Mouse (Mus musculus): ENCODE data around the gene Gpr31b. TPM values are rescaled to one million over a fixed set of nuclear protein-coding genes. Genes with fewer than 3 reads are reported as not detected.

Gpr31b gene
- polyA plus RNA-seq (2014; fragmentation: Illumina TruSeq; extraction: RNeasy Lipid Tissue Mini Kit (QIAGEN cat#74804); ENCODE audit: low read depth, low replicate concordance) = not detected

DNA sequence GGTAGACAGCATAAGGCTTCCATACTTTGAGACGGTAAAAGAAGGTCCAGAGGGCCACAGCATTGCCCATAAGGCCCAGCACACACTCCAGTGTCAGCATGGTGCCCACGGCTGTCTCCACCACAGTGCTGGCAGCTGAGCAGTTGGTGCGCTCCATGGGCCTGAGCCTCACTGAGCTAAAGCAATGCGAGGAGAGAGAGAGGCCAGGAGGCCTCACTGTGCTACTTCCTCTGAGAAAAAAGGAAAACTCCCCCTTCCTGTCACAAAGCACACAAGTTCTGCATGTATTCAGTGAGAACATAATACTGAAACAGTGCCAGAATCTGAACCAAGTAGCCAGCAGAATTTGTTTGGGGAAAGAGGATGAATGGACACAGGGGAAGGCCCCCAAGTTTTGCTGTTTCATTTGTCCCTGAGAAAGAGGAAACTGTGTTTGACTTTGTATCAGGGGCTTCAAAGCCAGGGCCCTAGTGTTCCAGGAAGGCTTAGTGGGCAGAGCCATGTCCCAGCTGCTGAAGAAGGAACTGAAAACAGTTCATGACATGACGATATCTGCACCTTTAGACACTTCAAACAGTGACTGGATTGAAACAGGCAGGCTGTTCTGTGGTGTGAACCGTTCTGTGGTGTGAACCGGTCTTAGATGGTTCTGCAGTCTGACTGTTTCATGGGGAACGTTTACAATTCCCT, at the start of gene Gpr31b:
Gpr31b (minus strand) TSS at position 173 of the 690 bp plus-strand sequence.

DNA sequence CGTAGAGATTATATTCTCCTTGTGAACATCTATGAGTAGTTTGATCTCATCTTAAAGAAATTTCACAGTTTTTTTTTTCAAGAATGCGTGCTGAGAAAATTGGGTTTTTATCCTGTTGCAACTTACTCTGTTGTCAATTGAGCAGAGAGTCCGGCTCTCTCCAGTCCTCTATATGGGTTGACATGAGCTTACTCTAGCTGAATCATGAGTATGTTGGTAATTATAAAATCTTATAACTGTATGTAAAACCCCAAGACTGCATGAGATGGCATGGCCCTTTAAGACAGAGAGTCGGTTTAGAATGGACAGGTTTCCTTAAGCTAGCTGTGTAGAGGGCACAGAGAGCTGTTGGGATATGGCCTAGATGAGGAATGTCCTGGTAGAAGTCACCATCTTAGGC, 8.7 kb upstream of the Gpr31b start, which contains the start of gene Tcp10b:
Tcp10b (plus strand) TSS at position 301 of the 400 bp plus-strand sequence.

DNA sequence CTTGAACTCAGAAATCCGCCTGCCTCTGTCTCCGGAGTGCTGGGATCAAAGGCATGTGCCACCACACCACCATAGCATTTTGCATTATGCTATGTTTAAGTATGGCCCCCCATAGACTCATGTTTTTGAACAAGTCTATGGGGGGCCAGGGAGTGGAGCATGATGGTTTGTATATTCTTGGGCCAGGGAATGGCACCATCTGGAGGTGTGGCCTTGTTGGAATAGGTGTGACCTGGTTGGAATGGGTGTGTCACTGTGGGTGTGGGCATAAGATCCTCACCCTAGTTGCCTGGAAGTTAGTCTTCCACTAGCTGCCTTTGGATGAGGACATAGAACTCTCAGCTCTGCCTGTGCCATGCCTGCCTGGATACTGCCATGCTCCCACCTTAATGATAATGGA, 45.5 kb downstream of the Gpr31b start, which contains the start of gene Sod2:
Sod2 (plus strand) TSS at position 301 of the 400 bp plus-strand sequence.

Other genes starting within 250 kb of the Gpr31b start
- gene Mas1, start 184.2 kb downstream of the Gpr31b start, polyA plus RNA-seq (2014; fragmentation: Illumina TruSeq; extraction: RNeasy Lipid Tissue Mini Kit (QIAGEN cat#74804); ENCODE audit: low read depth, low replicate concordance) = 0.78 TPM
- gene Mrgprh, start 176.3 kb downstream of the Gpr31b start, polyA plus RNA-seq (2014; fragmentation: Illumina TruSeq; extraction: RNeasy Lipid Tissue Mini Kit (QIAGEN cat#74804); ENCODE audit: low read depth, low replicate concordance) = 0.51 TPM
- gene Pnldc1, start 142.1 kb downstream of the Gpr31b start, polyA plus RNA-seq (2014; fragmentation: Illumina TruSeq; extraction: RNeasy Lipid Tissue Mini Kit (QIAGEN cat#74804); ENCODE audit: low read depth, low replicate concordance) = 2.6 TPM
- 182 TPM for gene Tcp1, start 136.6 kb downstream of the Gpr31b start, polyA plus RNA-seq (2014; fragmentation: Illumina TruSeq; extraction: RNeasy Lipid Tissue Mini Kit (QIAGEN cat#74804); ENCODE audit: low read depth, low replicate concordance)
- 58.1 TPM for gene Mrpl18, start 136.0 kb downstream of the Gpr31b start, polyA plus RNA-seq (2014; fragmentation: Illumina TruSeq; extraction: RNeasy Lipid Tissue Mini Kit (QIAGEN cat#74804); ENCODE audit: low read depth, low replicate concordance)
- gene Acat3, start 111.7 kb downstream of the Gpr31b start, polyA plus RNA-seq (2014; fragmentation: Illumina TruSeq; extraction: RNeasy Lipid Tissue Mini Kit (QIAGEN cat#74804); ENCODE audit: low read depth, low replicate concordance) = 18.5 TPM
- gene Acat2, start 91.5 kb downstream of the Gpr31b start, polyA plus RNA-seq (2014; fragmentation: Illumina TruSeq; extraction: RNeasy Lipid Tissue Mini Kit (QIAGEN cat#74804); ENCODE audit: low read depth, low replicate concordance) = 161 TPM
- 58.0 TPM for gene Wtap, start 58.1 kb downstream of the Gpr31b start, polyA plus RNA-seq (2014; fragmentation: Illumina TruSeq; extraction: RNeasy Lipid Tissue Mini Kit (QIAGEN cat#74804); ENCODE audit: low read depth, low replicate concordance)
- gene Sod2, start 45.5 kb downstream of the Gpr31b start, polyA plus RNA-seq (2014; fragmentation: Illumina TruSeq; extraction: RNeasy Lipid Tissue Mini Kit (QIAGEN cat#74804); ENCODE audit: low read depth, low replicate concordance) = 153 TPM
- gene Tcp10b, start 8.8 kb upstream of the Gpr31b start, polyA plus RNA-seq (2014; fragmentation: Illumina TruSeq; extraction: RNeasy Lipid Tissue Mini Kit (QIAGEN cat#74804); ENCODE audit: low read depth, low replicate concordance) = 6.8 TPM
- 1.2 TPM for gene Unc93a, start 79.5 kb upstream of the Gpr31b start, polyA plus RNA-seq (2014; fragmentation: Illumina TruSeq; extraction: RNeasy Lipid Tissue Mini Kit (QIAGEN cat#74804); ENCODE audit: low read depth, low replicate concordance)
- gene Smok2a, start 168.9 kb upstream of the Gpr31b start, polyA plus RNA-seq (2014; fragmentation: Illumina TruSeq; extraction: RNeasy Lipid Tissue Mini Kit (QIAGEN cat#74804); ENCODE audit: low read depth, low replicate concordance) = 0.22 TPM
- not detected for gene Smok2b, start 178.0 kb upstream of the Gpr31b start, polyA plus RNA-seq (2014; fragmentation: Illumina TruSeq; extraction: RNeasy Lipid Tissue Mini Kit (QIAGEN cat#74804); ENCODE audit: low read depth, low replicate concordance)